Mouse (Mus musculus) intestine, embryonic 14.5 days (tissue): ENCODE measurements around the gene Arih2. TPM values are rescaled to one million over a fixed set of nuclear protein-coding genes. Genes with fewer than 3 reads are reported as not detected.
A peak's percentile ranks its signal among the peaks of the same experiment; 100 is the strongest.

Experiments
- ATAC-seq: fragments of 200-750 bp; cut with Nextera tagmentation; replicated peaks from 2 replicates; pipeline ENCODE4 v1.8.0; 2017; ENCODE audit warnings: low read depth, moderate number of reproducible peaks, moderate TSS enrichment, moderate library complexity; ENCODE audit not compliant: low FRiP score, low TSS enrichment
- DNase-seq: peaks from one replicate; pipeline ENCODE4 v3.0.0-alpha.2; 2018; ENCODE audit warnings: low spot score
- H3K27ac ChIP-seq: fragments of 300-500 bp; sonication (generic); 2 replicates; pipeline ENCODE4 v1.5.1; 2014; ENCODE audit warnings: low read depth, mild to moderate bottlenecking, control low read depth
- H3K27me3 ChIP-seq: fragments of 300-500 bp; sonication (generic); replicated peaks from 2 replicates; pipeline ENCODE4 v1.6.1; 2014; ENCODE audit warnings: low read length, control low read depth; ENCODE audit not compliant: control insufficient read depth, insufficient read depth
- H3K36me3 ChIP-seq: fragments of 300-500 bp; sonication (generic); 2 replicates; pipeline ENCODE4 v1.6.1; 2014; ENCODE audit warnings: low read length, control low read depth; ENCODE audit not compliant: control insufficient read depth, insufficient read depth
- H3K4me1 ChIP-seq: fragments of 300-500 bp; sonication (generic); replicated peaks from 2 replicates; pipeline ENCODE4 v1.6.1; 2014; ENCODE audit warnings: low read length, control low read depth, mixed read lengths; ENCODE audit not compliant: control insufficient read depth, insufficient read depth
- H3K4me2 ChIP-seq: fragments of 300-500 bp; sonication (generic); 2 replicates; pipeline ENCODE4 v1.6.1; 2014; ENCODE audit warnings: low read length
- H3K4me3 ChIP-seq: fragments of 300-500 bp; sonication (generic); 2 replicates; pipeline ENCODE4 v1.5.1; 2014; ENCODE audit warnings: low read depth, low read length, control low read depth, mixed read lengths
- H3K9ac ChIP-seq: fragments of 300-500 bp; sonication (generic); 2 replicates; pipeline ENCODE4 v1.6.1; 2014; ENCODE audit warnings: mild to moderate bottlenecking, low read length
- H3K9me3 ChIP-seq: fragments of 300-500 bp; sonication (generic); 2 replicates; pipeline ENCODE4 v1.6.1; 2016; ENCODE audit warnings: low read length, control low read depth; ENCODE audit not compliant: control insufficient read depth
- WGBS: fragments of 180-500 bp; shearing (Covaris S2); extraction: QIAGEN DNeasy Blood & Tissue Kit; methylation state at CpG from one replicate; pipeline ENCODE4 v1.1.7; 2014; 5-methylcytosine and 5-hydroxymethylcytosine counted together
- microRNA counts: library from miRNA; unstranded; fragments of <30 nt; microRNA quantifications from one replicate; lab custom pipeline; 2016
- microRNA-seq: library from miRNA; unstranded; fragments of <30 nt; microRNA quantifications from one replicate; pipeline ENCODE4, GENCODE M21; 2016
- polyA plus RNA-seq: library from polyadenylated mRNA; unstranded; fragments of >200 nt; fragmentation: Nextera tagmentation; extraction: Ambion mirVana; gene quantifications from 2 replicates; pipeline ENCODE4 v1.2.1, GENCODE M21; 2014

Arih2 gene
- polyA plus RNA-seq, 1 experiment from 2014 or later, result 43.1 TPM

DNA sequence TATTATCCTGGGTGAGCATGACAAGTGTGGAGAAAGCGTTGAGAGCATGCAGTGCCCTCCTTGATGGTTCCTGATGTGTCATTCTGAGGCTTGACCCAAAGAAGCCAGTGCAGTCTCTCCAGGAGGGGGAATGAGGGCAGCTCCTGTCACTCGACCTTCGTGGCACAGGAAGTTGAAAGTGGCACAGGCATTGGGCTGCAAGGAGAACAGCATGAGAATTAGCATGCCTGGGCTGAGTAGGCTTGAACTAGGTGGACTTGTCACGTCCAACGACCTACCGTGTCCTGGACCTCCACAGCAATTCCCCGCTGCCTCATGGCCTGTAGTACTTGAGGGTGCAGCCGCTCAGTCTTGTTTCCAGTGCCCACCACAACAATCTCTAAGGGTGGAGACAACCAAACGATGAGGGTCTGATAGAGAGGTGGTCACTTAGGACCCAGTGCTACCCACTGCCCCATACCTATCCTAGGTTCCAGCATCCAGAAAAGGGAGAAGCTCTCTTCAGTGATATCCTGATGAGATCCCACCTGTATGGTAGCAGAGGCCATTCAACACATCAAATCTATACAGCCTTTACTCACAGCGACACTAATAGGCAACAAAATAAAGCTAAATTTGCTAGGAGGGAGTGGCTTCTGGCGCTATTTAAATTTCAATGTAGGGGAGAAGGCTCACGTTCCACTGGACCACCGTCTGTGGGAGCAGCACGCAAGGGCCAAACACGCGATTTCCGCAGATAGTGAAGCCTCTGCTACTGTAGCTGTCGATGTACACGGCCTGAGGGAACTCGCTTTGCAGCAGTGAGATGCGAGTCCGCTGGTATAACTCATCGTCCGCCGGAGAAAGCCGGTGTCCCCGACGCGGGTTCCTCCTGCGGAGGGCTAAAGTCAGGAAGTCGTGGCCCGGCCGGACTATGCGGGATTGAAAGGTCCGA lies 83.0 kb downstream of the Arih2 start:
- ATAC-seq (no peak), DNase-seq (no peak)
- no peaks in the 10 kb centered on the region for H3K9me3 ChIP-seq
- H3K4me2 ChIP-seq, result peak overlapping the region; percentile 83
- H3K27me3 ChIP-seq, result no peaks in the 10 kb centered on the region
- WGBS, result 10% methylated on average over 35 of the region's 35 CpGs
- peak overlapping the region; percentile 92 for H3K27ac ChIP-seq
- H3K9ac ChIP-seq, result peak overlapping the region; percentile 58
- peaks cover 22% of the 10 kb centered on the region for H3K4me1 ChIP-seq
- H3K4me3 ChIP-seq, result peak overlapping the region; percentile 70
- H3K36me3 ChIP-seq, result peaks cover 45% of the 10 kb centered on the region

DNA sequence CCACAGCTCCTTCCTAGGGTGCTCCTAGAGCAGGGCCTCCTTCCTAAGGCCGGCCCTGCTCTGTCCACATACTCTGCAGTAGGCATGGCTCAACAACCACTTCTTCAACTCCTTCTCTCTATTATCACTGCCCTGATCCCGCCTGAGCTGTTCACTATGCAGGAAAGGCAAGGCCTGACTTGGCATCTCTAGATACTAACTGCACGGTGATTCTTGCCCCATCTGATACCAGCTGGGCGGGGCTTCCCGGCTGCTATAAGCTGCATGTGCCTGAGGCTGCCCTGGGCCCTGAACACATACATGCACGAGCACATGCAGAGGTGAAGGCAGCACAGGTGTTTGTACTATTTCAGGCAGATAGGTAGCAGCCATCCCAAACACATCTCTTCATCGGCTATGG lies 85.1 kb downstream of the Arih2 start:
- ATAC-seq (no peak), DNase-seq (no peak)
- WGBS, result 83% methylated on average over 7 of the region's 7 CpGs
- H3K9me3 ChIP-seq, result no peaks in the 10 kb centered on the region
- no peaks in the 10 kb centered on the region for H3K27me3 ChIP-seq
- no peak overlapping the region for H3K4me3 ChIP-seq
- no peak overlapping the region for H3K9ac ChIP-seq
- no peak overlapping the region for H3K4me2 ChIP-seq
- H3K27ac ChIP-seq, result no peak overlapping the region
- H3K4me1 ChIP-seq, result peaks cover 23% of the 10 kb centered on the region
- peaks cover 47% of the 10 kb centered on the region for H3K36me3 ChIP-seq

DNA sequence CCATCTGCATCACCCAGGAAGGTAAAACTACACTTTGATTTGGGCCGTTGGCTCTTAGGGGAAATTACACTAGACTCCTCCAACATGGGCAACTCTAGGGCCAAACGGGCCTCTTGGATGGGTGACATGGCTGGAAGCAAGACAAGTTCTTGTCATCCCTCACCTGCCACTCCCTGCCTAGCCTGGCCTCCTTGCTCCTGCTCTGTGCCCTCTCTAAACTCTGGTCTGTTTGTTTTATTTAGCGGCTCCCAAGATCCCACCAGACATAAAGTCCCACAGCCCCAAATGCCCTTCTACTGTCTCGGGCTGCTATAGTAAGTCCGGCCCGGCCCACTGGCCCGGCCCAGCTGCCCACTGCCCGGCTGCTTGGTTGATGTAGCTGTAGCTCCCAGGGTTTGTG lies 85.5 kb downstream of the Arih2 start:
- no peak for DNase-seq
- H3K27ac ChIP-seq, result no peak overlapping the region
- H3K9ac ChIP-seq, result no peak overlapping the region
- H3K4me1 ChIP-seq, result peaks cover 23% of the 10 kb centered on the region
- ATAC-seq, result no peak
- H3K27me3 ChIP-seq, result no peaks in the 10 kb centered on the region
- peaks cover 52% of the 10 kb centered on the region for H3K36me3 ChIP-seq
- WGBS, result 90% methylated on average over 8 of the region's 8 CpGs
- no peak overlapping the region for H3K4me3 ChIP-seq
- H3K9me3 ChIP-seq, result no peaks in the 10 kb centered on the region
- H3K4me2 ChIP-seq, result no peak overlapping the region

DNA sequence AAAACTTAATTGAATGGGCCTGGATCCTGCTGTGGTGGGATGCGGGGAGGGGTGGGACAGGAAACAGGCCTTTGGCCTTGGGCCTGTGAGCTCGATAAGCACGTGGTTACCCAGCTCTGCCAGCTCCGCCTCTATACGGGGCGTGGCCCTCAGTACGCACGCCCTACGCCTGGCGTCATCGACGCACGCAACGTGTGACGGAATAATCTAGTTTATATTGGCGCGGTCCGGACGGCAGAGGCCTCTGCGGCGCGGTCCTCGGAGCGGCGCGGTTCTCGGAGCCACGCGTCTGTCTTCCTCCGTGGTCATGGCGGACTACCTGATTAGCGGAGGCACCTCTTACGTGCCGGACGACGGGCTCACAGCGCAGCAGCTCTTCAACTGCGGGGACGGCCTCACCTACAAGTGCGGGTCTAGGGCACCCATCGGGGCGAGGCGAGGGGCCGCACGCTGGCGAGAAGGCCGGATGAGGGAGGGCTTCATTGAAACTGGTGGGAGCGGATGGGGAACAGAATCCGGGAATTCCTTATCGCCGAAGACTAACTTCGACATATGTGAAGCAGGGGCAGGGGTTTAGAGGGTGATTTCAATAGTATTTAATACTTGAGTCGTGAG lies 88.9 kb downstream of the Arih2 start, which contains the start of gene Impdh2:
Impdh2 (plus strand) TSS at position 60 of the 615 bp plus-strand sequence.
- under 1% methylated on average over 52 of the region's 53 CpGs for WGBS
- Histone ChIP-seq H3K4me3 (peak within 1 kb of the TSS; percentile 48), H3K9ac (peak within 1 kb of the TSS; percentile 55), H3K4me2 (peak within 1 kb of the TSS; percentile 60), H3K27ac (peak within 1 kb of the TSS; percentile 64; the same call in 1 of the 2 replicates), H3K36me3 (peaks cover 76% of the 10 kb centered on the region), H3K27me3 (no peaks in the 10 kb centered on the region), H3K4me1 (peaks cover 10% of the 10 kb centered on the region), H3K9me3 (no peaks in the 10 kb centered on the region)
- ATAC-seq, result peak; percentile 98
- DNase-seq, result peak; percentile 98

DNA sequence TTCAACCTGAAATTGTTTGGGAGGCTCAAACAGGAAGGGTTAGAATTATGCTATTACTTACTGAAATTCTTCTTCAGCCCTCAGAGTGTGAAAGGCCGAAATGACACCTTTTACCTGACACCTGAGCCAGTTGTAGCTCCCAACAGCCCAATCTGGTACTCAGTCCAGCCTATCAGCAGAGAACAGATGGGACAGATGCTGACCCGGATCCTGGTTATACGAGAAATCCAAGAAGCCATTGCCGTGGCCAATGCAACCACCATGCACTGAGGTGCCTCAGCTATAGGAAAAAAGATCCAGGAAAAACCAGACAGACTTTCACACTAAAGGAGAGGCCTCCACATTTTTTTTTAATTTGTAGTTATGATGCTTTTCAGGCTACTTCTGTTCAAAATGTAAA lies 90.0 kb downstream of the Arih2 start:
- ATAC-seq (no peak), DNase-seq (no peak)
- Histone ChIP-seq H3K36me3 (peaks cover 74% of the 10 kb centered on the region), H3K4me1 (peaks cover 10% of the 10 kb centered on the region), H3K4me2 (no peak overlapping the region), H3K27me3 (no peaks in the 10 kb centered on the region), H3K4me3 (no peak overlapping the region), H3K27ac (no peak overlapping the region), H3K9ac (no peak overlapping the region), H3K9me3 (no peaks in the 10 kb centered on the region)
- WGBS, result 89% methylated on average over 4 of the region's 4 CpGs

MicroRNA genes within 50 kb of the gene (microRNA counts, 519-probe panel; counts per million panel counts)
- microRNA mmu-miR-191 (lab: Ali Mortazavi, UCI), result 3,764 counts per million, percentile 54 among the panel's probes with 10 or more counts
- 3,307 counts per million, percentile 42 among the panel's probes with 10 or more counts for microRNA mmu-miR-425 (lab: Ali Mortazavi, UCI)

Small RNAs within 50 kb of the gene (microRNA-seq; reads per million reads assigned to microRNA genes)
- gene Gm24083 (not detected), gene Gm26298 (not detected), gene Mir191 (not detected), gene Mir425 (2,770 reads per million, percentile 86 among the genes with 10 or more reads in this experiment)

Other genes with a start within 250 kb of the Arih2 start
- 1.5 and 1.7 TPM in 2 replicates for gene Ccdc36, start 220.9 kb downstream of the Arih2 start, polyA plus RNA-seq
- not detected in 2 replicates for gene BC048562, start 212.9 kb downstream of the Arih2 start, polyA plus RNA-seq
- gene Ccdc71, start 188.9 kb downstream of the Arih2 start, polyA plus RNA-seq, result 43.9 and 49.7 TPM in 2 replicates
- 59.9 and 60.7 TPM in 2 replicates for gene Klhdc8b, start 187.8 kb downstream of the Arih2 start, polyA plus RNA-seq
- gene Lamb2, start 169.7 kb downstream of the Arih2 start, polyA plus RNA-seq, result 32.3 and 33.7 TPM in 2 replicates
- gene Usp19, start 158.8 kb downstream of the Arih2 start, polyA plus RNA-seq, result 51.6 and 53.5 TPM in 2 replicates
- 119 and 128 TPM in 2 replicates for gene Qars, start 141.7 kb downstream of the Arih2 start, polyA plus RNA-seq
- 122 and 133 TPM in 2 replicates for gene Qrich1, start 132.6 kb downstream of the Arih2 start, polyA plus RNA-seq
- gene Impdh2, start 89.1 kb downstream of the Arih2 start, polyA plus RNA-seq, result 226 and 246 TPM in 2 replicates
- gene Ndufaf3, start 82.0 kb downstream of the Arih2 start, polyA plus RNA-seq, result 37.0 and 39.8 TPM in 2 replicates
- 127 and 146 TPM in 2 replicates for gene Dalrd3, start 79.5 kb downstream of the Arih2 start, polyA plus RNA-seq
- 82.0 and 95.0 TPM in 2 replicates for gene Wdr6, start 70.6 kb downstream of the Arih2 start, polyA plus RNA-seq
- gene P4htm, start 51.7 kb downstream of the Arih2 start, polyA plus RNA-seq, result 5.9 and 7.0 TPM in 2 replicates
- gene Slc25a20, start 12.7 kb upstream of the Arih2 start, polyA plus RNA-seq, result 29.1 and 34.5 TPM in 2 replicates
- gene Prkar2a, start 39.9 kb upstream of the Arih2 start, polyA plus RNA-seq, result 52.3 and 54.4 TPM in 2 replicates
- gene Ip6k2, start 134.4 kb upstream of the Arih2 start, polyA plus RNA-seq, result 107 and 110 TPM in 2 replicates
- 14.3 and 15.3 TPM in 2 replicates for gene Nckipsd, start 159.0 kb upstream of the Arih2 start, polyA plus RNA-seq
- gene Celsr3, start 176.9 kb upstream of the Arih2 start, polyA plus RNA-seq, result 1.3 and 2.1 TPM in 2 replicates
- gene Slc26a6, start 203.9 kb upstream of the Arih2 start, polyA plus RNA-seq, result 13.5 and 14.8 TPM in 2 replicates